Comparison of ENCODE assay signal across 9 mouse cellular contexts in the genomic region with DNA sequence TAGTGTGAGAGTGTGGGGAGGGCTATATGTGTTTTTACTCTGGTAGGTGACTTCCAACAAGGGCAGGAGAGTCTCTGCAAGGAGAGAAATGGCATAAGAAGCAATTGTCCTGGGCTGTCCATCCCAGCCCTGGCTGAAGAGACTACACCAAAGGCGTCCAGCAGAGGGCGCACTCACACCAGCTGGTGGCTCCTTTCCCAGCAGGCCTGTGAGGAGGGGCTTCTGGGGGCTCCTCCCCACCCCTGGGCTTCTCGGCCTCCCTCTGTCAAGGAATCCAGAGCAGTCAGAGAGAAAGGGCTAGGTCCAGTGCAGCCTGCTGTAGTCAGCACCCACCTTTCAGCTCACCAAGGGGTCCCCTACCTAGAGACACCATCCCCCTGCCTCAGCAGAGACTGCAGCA.
A peak's percentile ranks its signal among the peaks of the same experiment; 100 is the strongest.
DNase-seq lines count a peak whose midpoint lies in the region; ATAC-seq and TF ChIP-seq lines count a peak whose summit lies in the region.
"Had no signal": no experiment of that assay in that cellular context is flagged by ENCODE, and none has a peak within 500 bp of the region (broad histone marks: within the 10 kb centered on the region; RNA-seq: fewer than 3 reads in every experiment).

No protein-coding gene starts in this region.

- no peak overlapping the region for H3K4me2 ChIP-seq in liver, embryonic 12.5 days
- no peak overlapping the region for H3K4me2 ChIP-seq in forebrain, postnatal 0 days (ENCODE audit: low read depth)

- WGBS in liver, embryonic 12.5 days (ENCODE audit: insufficient replicate concordance), result 3% methylated on average over 3 of the region's 3 CpGs
- WGBS in forebrain, postnatal 0 days, result 0% methylated on average over 3 of the region's 3 CpGs

- peak; percentile 92 for TF ChIP-seq CTCF in forebrain, postnatal 0 days (IDR thresholded peaks at IDR 0.05; ENCODE audit: low read depth)

- H3K4me1 ChIP-seq in liver, embryonic 12.5 days, result no peaks in the 10 kb centered on the region
- peaks cover 10% of the 10 kb centered on the region; the same call in 1 of the 2 replicates for H3K4me1 ChIP-seq in forebrain, postnatal 0 days (ENCODE audit: insufficient read depth)

- intact Hi-C loops in left cerebral cortex, postnatal 25 days (cut with DNase I), result loop anchor here (2.0 to 5.0 kb wide), 2 partner anchors 49 to 165 kb away; no protein-coding TSS in a partner anchor

- ATAC-seq in liver, embryonic 12.5 days, result no peak
- peak; percentile 33; the same call in 1 of the 2 replicates for ATAC-seq in forebrain, postnatal 0 days
- ATAC-seq in monocyte, adult 5-6 weeks (replicated peaks; ENCODE audit: insufficient number of reproducible peaks, low FRiP score, low TSS enrichment, poor library complexity, severe bottlenecking), result no peak

- DNase-seq in liver, result peak; percentile 45
- DNase-seq in R1 (ENCODE audit: low read depth, low spot score), result peak; percentile 69
- DNase-seq in cerebellum, adult 8-10 months, result peak; percentile 75
- DNase-seq in forebrain, postnatal 0 days, result peak; percentile 79
- DNase-seq in left cerebral cortex, postnatal 25 days (ENCODE audit: low spot score in 2 of 2), result peak; percentile 54 to 57
- peak; percentile 20 for DNase-seq in retina, adult 2 months (ENCODE audit: low read depth, low spot score)

- H3K9me3 ChIP-seq in liver, embryonic 12.5 days (replicated peaks), result no peaks in the 10 kb centered on the region
- no peaks in the 10 kb centered on the region for H3K9me3 ChIP-seq in forebrain, postnatal 0 days (ENCODE audit: low read length)

- H3K27me3 ChIP-seq in liver, embryonic 12.5 days (replicated peaks), result peaks cover 84% of the 10 kb centered on the region
- peaks cover 18% of the 10 kb centered on the region for H3K27me3 ChIP-seq in forebrain, postnatal 0 days (ENCODE audit: insufficient read depth, low read length)

- H3K36me3 ChIP-seq in liver, embryonic 12.5 days, result no peaks in the 10 kb centered on the region
- H3K36me3 ChIP-seq in forebrain, postnatal 0 days (ENCODE audit: insufficient read depth), result no peaks in the 10 kb centered on the region

- no peak overlapping the region for H3K27ac ChIP-seq in liver, embryonic 12.5 days
- H3K27ac ChIP-seq in forebrain, postnatal 0 days (ENCODE audit: low read depth, low read length), result no peak overlapping the region
- H3K27ac ChIP-seq: macrophage had no signal

- no peak overlapping the region for H3K9ac ChIP-seq in liver, embryonic 12.5 days
- H3K9ac ChIP-seq in forebrain, postnatal 0 days, result no peak overlapping the region

- H3K4me3 ChIP-seq in liver, embryonic 12.5 days, result no peak overlapping the region
- no peak overlapping the region for H3K4me3 ChIP-seq in forebrain, postnatal 0 days (ENCODE audit: low read depth, low read length)

Comparison
In these comparisons a context has a peak if more than half of its experiments do, and no peak if none do; other contexts are left out.
1. DNase-seq: peak in every context shown above with its lines; median percentile 79 in forebrain, postnatal 0 days; 75 in cerebellum, adult 8-10 months; 69 in R1; 56 in left cerebral cortex, postnatal 25 days; 45 in liver; 20 in retina, adult 2 months.